Mouse (Mus musculus): ENCODE results near the gene Kif2a. TPM values are rescaled to one million over a fixed set of nuclear protein-coding genes. Genes with fewer than 3 reads are reported as not detected.

Kif2a gene
- polyA plus RNA-seq, 1 experiment from 2014 or later: 30.6 TPM

GRCm38 (mm10) chr13:107042551-107042950 is 20.6 kb upstream of the Kif2a start:
- H3K4me2 ChIP-seq: no peak overlapping the region
- ATAC-seq (ENCODE audit: insufficient read depth): no peak
- WGBS (ENCODE audit: insufficient replicate concordance): 68% methylated on average over 6 of the region's 6 CpGs

GRCm38 (mm10) chr13:107039493-107039892 is 17.6 kb upstream of the Kif2a start:
- no peak for ATAC-seq (ENCODE audit: insufficient read depth)

More at GRCm38 (mm10) chr13:107042551-107042950, 20.6 kb upstream of the Kif2a start:
- Histone ChIP-seq H3K27ac (replicated peaks) (no peak overlapping the region), H3K36me3 (replicated peaks) (no peaks in the 10 kb centered on the region), H3K27me3 (no peaks in the 10 kb centered on the region), H3K4me3 (replicated peaks) (no peak overlapping the region), H3K4me1 (replicated peaks) (peaks cover 6% of the 10 kb centered on the region; the same call in 1 of the 2 replicates), H3K9ac (no peak overlapping the region), H3K9me3 (replicated peaks) (no peaks in the 10 kb centered on the region)

GRCm38 (mm10) chr13:107038346-107038745 is 16.4 kb upstream of the Kif2a start:
- Histone ChIP-seq H3K36me3 (replicated peaks) (no peaks in the 10 kb centered on the region), H3K9ac (no peak overlapping the region), H3K27me3 (no peaks in the 10 kb centered on the region), H3K4me3 (replicated peaks) (no peak overlapping the region), H3K4me2 (no peak overlapping the region), H3K9me3 (replicated peaks) (no peaks in the 10 kb centered on the region), H3K27ac (replicated peaks) (no peak overlapping the region), H3K4me1 (replicated peaks) (0 out of 2 replicates have a peak, but pooled peaks cover 10% of the 10 kb centered on the region)
- WGBS (ENCODE audit: insufficient replicate concordance): 79% methylated on average over 2 of the region's 2 CpGs
- no peak for ATAC-seq (ENCODE audit: insufficient read depth)

More at GRCm38 (mm10) chr13:107039493-107039892, 17.6 kb upstream of the Kif2a start:
- H3K4me2 ChIP-seq: no peak overlapping the region
- 27% methylated on average over 4 of the region's 4 CpGs for WGBS (ENCODE audit: insufficient replicate concordance)
- H3K4me1 ChIP-seq (replicated peaks): peaks cover 14% of the 10 kb centered on the region; the same call in 1 of the 2 replicates
- no peaks in the 10 kb centered on the region for H3K36me3 ChIP-seq (replicated peaks)
- no peak overlapping the region for H3K9ac ChIP-seq
- H3K27me3 ChIP-seq: no peaks in the 10 kb centered on the region
- H3K27ac ChIP-seq (replicated peaks): no peak overlapping the region
- H3K9me3 ChIP-seq (replicated peaks): no peaks in the 10 kb centered on the region
- no peak overlapping the region for H3K4me3 ChIP-seq (replicated peaks)

GRCm38 (mm10) chr13:107035511-107036113 is 13.7 kb upstream of the Kif2a start:
- Histone ChIP-seq H3K27ac (replicated peaks) (no peak overlapping the region), H3K4me2 (no peak overlapping the region), H3K4me1 (replicated peaks) (0 out of 2 replicates have a peak, but pooled peaks cover 10% of the 10 kb centered on the region), H3K36me3 (replicated peaks) (no peaks in the 10 kb centered on the region), H3K4me3 (replicated peaks) (no peak overlapping the region), H3K9me3 (replicated peaks) (no peaks in the 10 kb centered on the region), H3K27me3 (no peaks in the 10 kb centered on the region), H3K9ac (no peak overlapping the region)
- ATAC-seq (ENCODE audit: insufficient read depth): no peak
- WGBS (ENCODE audit: insufficient replicate concordance): 35% methylated on average over 3 of the region's 3 CpGs

- H3K27ac ChIP-seq (replicated peaks): no peak overlapping the region
- H3K4me1 ChIP-seq (replicated peaks): 0 out of 2 replicates have a peak, but pooled peaks cover 10% of the 10 kb centered on the region
- no peak overlapping the region for H3K4me3 ChIP-seq (replicated peaks)
- no peak for ATAC-seq (ENCODE audit: insufficient read depth)
- 70% methylated on average over 4 of the region's 4 CpGs for WGBS (ENCODE audit: insufficient replicate concordance)
- H3K36me3 ChIP-seq (replicated peaks): no peaks in the 10 kb centered on the region
- H3K9ac ChIP-seq: no peak overlapping the region
- 0 out of 2 replicates have a peak overlapping the region, but pooled peaks have one; percentile 1 for H3K4me2 ChIP-seq
- no peaks in the 10 kb centered on the region for H3K27me3 ChIP-seq
- H3K9me3 ChIP-seq (replicated peaks): no peaks in the 10 kb centered on the region
Measured at GRCm38 (mm10) chr13:107035078-107035477, 13.2 kb upstream of the Kif2a start.

- H3K9me3 ChIP-seq (replicated peaks): no peaks in the 10 kb centered on the region
- H3K27me3 ChIP-seq: no peaks in the 10 kb centered on the region
- peak overlapping the region; percentile 36 for H3K4me3 ChIP-seq (replicated peaks)
- 53% methylated on average over 1 of the region's 1 CpGs for WGBS (ENCODE audit: insufficient replicate concordance)
- H3K4me1 ChIP-seq (replicated peaks): 0 out of 2 replicates have a peak, but pooled peaks cover 10% of the 10 kb centered on the region
- H3K27ac ChIP-seq (replicated peaks): no peak overlapping the region
- H3K4me2 ChIP-seq: peak overlapping the region; percentile 1; the same call in 1 of the 2 replicates
- no peaks in the 10 kb centered on the region for H3K36me3 ChIP-seq (replicated peaks)
- H3K9ac ChIP-seq: no peak overlapping the region
- peak; percentile 65 for ATAC-seq (ENCODE audit: insufficient read depth)
Measured at GRCm38 (mm10) chr13:107034028-107034920, 12.3 kb upstream of the Kif2a start.

GRCm38 (mm10) chr13:107031228-107031627 is 9.3 kb upstream of the Kif2a start:
- H3K27me3 ChIP-seq: no peaks in the 10 kb centered on the region
- no peaks in the 10 kb centered on the region for H3K36me3 ChIP-seq (replicated peaks)
- ATAC-seq (ENCODE audit: insufficient read depth): no peak
- H3K9me3 ChIP-seq (replicated peaks): no peaks in the 10 kb centered on the region
- no peak overlapping the region for H3K4me3 ChIP-seq (replicated peaks)
- H3K9ac ChIP-seq: no peak overlapping the region
- no peak overlapping the region for H3K4me2 ChIP-seq
- no peak overlapping the region for H3K27ac ChIP-seq (replicated peaks)
- 0 out of 2 replicates have a peak, but pooled peaks cover 8% of the 10 kb centered on the region for H3K4me1 ChIP-seq (replicated peaks)

- 52% methylated on average over 4 of the region's 4 CpGs for WGBS (ENCODE audit: insufficient replicate concordance)
- H3K9me3 ChIP-seq (replicated peaks): no peaks in the 10 kb centered on the region
- no peak overlapping the region for H3K4me3 ChIP-seq (replicated peaks)
- H3K27ac ChIP-seq (replicated peaks): no peak overlapping the region
- no peaks in the 10 kb centered on the region for H3K27me3 ChIP-seq
- H3K36me3 ChIP-seq (replicated peaks): no peaks in the 10 kb centered on the region
- H3K4me1 ChIP-seq (replicated peaks): peaks cover 22% of the 10 kb centered on the region
- ATAC-seq (ENCODE audit: insufficient read depth): no peak
- H3K9ac ChIP-seq: no peak overlapping the region
- H3K4me2 ChIP-seq: no peak overlapping the region
Measured at GRCm38 (mm10) chr13:107027218-107027617, 5.3 kb upstream of the Kif2a start.

- H3K4me2 ChIP-seq: no peak overlapping the region
- no peak for ATAC-seq (ENCODE audit: insufficient read depth)
- no peaks in the 10 kb centered on the region for H3K27me3 ChIP-seq
- H3K4me3 ChIP-seq (replicated peaks): no peak overlapping the region
- no peaks in the 10 kb centered on the region for H3K36me3 ChIP-seq (replicated peaks)
- peaks cover 22% of the 10 kb centered on the region for H3K4me1 ChIP-seq (replicated peaks)
- 0 out of 2 replicates have a peak overlapping the region, but pooled peaks have one; percentile 33 for H3K27ac ChIP-seq (replicated peaks)
- no peaks in the 10 kb centered on the region for H3K9me3 ChIP-seq (replicated peaks)
- 9% methylated on average over 3 of the region's 3 CpGs for WGBS (ENCODE audit: insufficient replicate concordance)
- H3K9ac ChIP-seq: no peak overlapping the region
Measured at GRCm38 (mm10) chr13:107025663-107026062, 3.7 kb upstream of the Kif2a start.

- Histone ChIP-seq H3K4me2 (peak overlapping the region; percentile 95), H3K9me3 (replicated peaks) (no peaks in the 10 kb centered on the region), H3K9ac (peak overlapping the region; percentile 98), H3K27me3 (no peaks in the 10 kb centered on the region), H3K36me3 (replicated peaks) (peaks cover 10% of the 10 kb centered on the region), H3K4me1 (replicated peaks) (peaks cover 48% of the 10 kb centered on the region), H3K27ac (replicated peaks) (peak overlapping the region; percentile 95), H3K4me3 (replicated peaks) (peak overlapping the region; percentile 99)
- WGBS (ENCODE audit: insufficient replicate concordance): 2% methylated on average over 82 of the region's 97 CpGs
- ATAC-seq (ENCODE audit: insufficient read depth): peak; percentile 95
Measured at GRCm38 (mm10) chr13:107022266-107023171, 593 bp upstream of the Kif2a start.
